Mouse (Mus musculus) embryonic facial prominence, embryonic 14.5 days (tissue): ENCODE results near the gene Ilf3. TPM values are rescaled to one million over a fixed set of nuclear protein-coding genes. Genes with fewer than 3 reads are reported as not detected.

Source experiments
- ATAC-seq: fragments of 200-750 bp; cut with Nextera tagmentation; 2 replicates; pipeline ENCODE4 v1.8.0; 2017; ENCODE audit warnings: low read depth, moderate number of reproducible peaks, moderate TSS enrichment
- DNase-seq: peaks from one replicate; pipeline ENCODE4 v3.0.0-alpha.2; 2015; ENCODE audit warnings: low spot score
- H3K27ac ChIP-seq: fragments of 300-500 bp; sonication (generic); replicated peaks from 2 replicates; pipeline ENCODE4 v1.5.1; 2014; ENCODE audit warnings: low read depth, mild to moderate bottlenecking, low read length, moderate library complexity
- H3K27me3 ChIP-seq: fragments of 300-500 bp; sonication (generic); replicated peaks from 2 replicates; pipeline ENCODE4 v1.6.1; 2014; ENCODE audit warnings: low read length; ENCODE audit not compliant: control insufficient read depth, insufficient read depth
- H3K36me3 ChIP-seq: fragments of 300-500 bp; sonication (generic); 2 replicates; pipeline ENCODE4 v1.6.1; 2014; ENCODE audit warnings: low read length, mixed read lengths; ENCODE audit not compliant: control insufficient read depth, insufficient read depth
- H3K4me1 ChIP-seq: fragments of 300-500 bp; sonication (generic); 2 replicates; pipeline ENCODE4 v1.6.1; 2014; ENCODE audit warnings: antibody characterized with exemption, low read length; ENCODE audit not compliant: control insufficient read depth, insufficient read depth
- H3K4me2 ChIP-seq: fragments of 300-500 bp; sonication (generic); 2 replicates; pipeline ENCODE4 v1.6.1; 2014; ENCODE audit warnings: low read depth, mild to moderate bottlenecking, low read length, moderate library complexity, mixed read lengths
- H3K4me3 ChIP-seq: fragments of 300-500 bp; sonication (generic); 2 replicates; pipeline ENCODE4 v1.5.1; 2014; ENCODE audit warnings: low read depth, mild to moderate bottlenecking, low read length
- H3K9ac ChIP-seq: fragments of 300-500 bp; sonication (generic); 2 replicates; pipeline ENCODE4 v1.6.1; 2014; ENCODE audit warnings: low read depth, mild to moderate bottlenecking, low read length, moderate library complexity, mixed read lengths
- H3K9me3 ChIP-seq: fragments of 300-500 bp; sonication (generic); 2 replicates; pipeline ENCODE4 v1.6.1; 2016; ENCODE audit warnings: low read length; ENCODE audit not compliant: control insufficient read depth
- WGBS: fragments of 180-500 bp; shearing (Covaris S2); extraction: QIAGEN DNeasy Blood & Tissue Kit; methylation state at CpG from one replicate; pipeline ENCODE4 v1.1.7; 2014; 5-methylcytosine and 5-hydroxymethylcytosine counted together
- polyA plus RNA-seq: library from polyadenylated mRNA; unstranded; fragments of >200 nt; fragmentation: Nextera tagmentation; extraction: Ambion mirVana; gene quantifications from 2 replicates; pipeline ENCODE4 v1.2.1, GENCODE M21; 2014

Ilf3 gene
- polyA plus RNA-seq, 1 experiment from 2014 or later = 139 TPM

DNA sequence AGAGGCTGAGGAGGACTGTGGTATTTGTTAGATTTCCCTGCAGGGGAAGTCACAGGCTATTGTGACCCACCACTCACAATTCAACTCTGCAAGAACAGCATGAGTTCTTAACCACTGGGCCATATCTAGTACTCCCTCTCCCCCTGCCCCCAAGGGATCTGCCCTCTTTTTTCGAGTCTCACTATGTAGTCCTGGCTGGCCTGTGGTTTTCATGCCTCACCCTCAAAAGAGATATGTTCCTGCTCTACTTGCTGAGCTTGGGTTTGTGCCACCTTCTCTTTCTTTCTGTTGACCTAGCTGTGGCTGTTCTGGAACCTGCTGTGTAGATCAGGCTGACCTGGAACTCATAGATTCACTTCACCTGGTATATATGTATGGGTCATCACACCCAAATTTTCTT lies 4.8 kb downstream of the Ilf3 start:
- Histone ChIP-seq H3K4me2 (no peak overlapping the region), H3K4me1 (peaks cover 5% of the 10 kb centered on the region), H3K9me3 (no peaks in the 10 kb centered on the region), H3K27ac (no peak overlapping the region), H3K27me3 (no peaks in the 10 kb centered on the region), H3K9ac (no peak overlapping the region), H3K36me3 (peaks cover 36% of the 10 kb centered on the region), H3K4me3 (no peak overlapping the region)
- ATAC-seq (no peak), DNase-seq (no peak)
- WGBS = 74% methylated on average over 1 of the region's 1 CpGs

- H3K9ac ChIP-seq = no peak overlapping the region
- 0 out of 2 replicates have a peak, but pooled peaks cover 6% of the 10 kb centered on the region for H3K4me1 ChIP-seq
- H3K4me2 ChIP-seq = no peak overlapping the region
- no peak overlapping the region for H3K4me3 ChIP-seq
- no peaks in the 10 kb centered on the region for H3K9me3 ChIP-seq
- DNase-seq (no peak), ATAC-seq (no peak)
- no peak overlapping the region for H3K27ac ChIP-seq
- no peaks in the 10 kb centered on the region for H3K27me3 ChIP-seq
- 79% methylated on average over 3 of the region's 3 CpGs for WGBS
- H3K36me3 ChIP-seq = peaks cover 32% of the 10 kb centered on the region
Measured at GRCm38 (mm10) chr9:21379195-21379594, 11.5 kb downstream of the Ilf3 start.

DNA sequence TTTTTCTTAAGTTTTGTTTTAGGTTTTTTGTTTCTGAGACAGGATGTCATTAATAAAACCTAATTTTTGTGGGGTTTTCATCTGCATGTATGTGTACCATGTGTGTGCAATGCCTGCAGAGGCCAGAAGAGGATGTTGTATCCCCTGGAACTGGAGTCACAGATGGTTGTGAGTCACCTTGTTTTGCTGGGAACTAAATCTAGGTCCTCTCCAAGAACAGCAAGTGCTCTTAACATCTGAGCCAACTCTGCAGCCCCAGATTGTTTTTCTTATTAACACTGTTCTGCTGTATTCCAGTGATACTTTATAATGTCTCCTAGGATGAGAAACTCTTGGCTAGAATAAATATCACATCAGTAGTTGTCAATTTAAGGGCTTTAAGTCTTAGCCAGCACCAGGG lies 13.2 kb downstream of the Ilf3 start:
- H3K9ac ChIP-seq = no peak overlapping the region
- ATAC-seq (no peak), DNase-seq (no peak)
- no peaks in the 10 kb centered on the region for H3K27me3 ChIP-seq
- H3K27ac ChIP-seq = no peak overlapping the region
- H3K4me2 ChIP-seq = no peak overlapping the region
- H3K36me3 ChIP-seq = peaks cover 21% of the 10 kb centered on the region; the same call in 1 of the 2 replicates
- H3K4me3 ChIP-seq = no peak overlapping the region
- H3K9me3 ChIP-seq = no peaks in the 10 kb centered on the region
- 0 out of 2 replicates have a peak, but pooled peaks cover 6% of the 10 kb centered on the region for H3K4me1 ChIP-seq

DNA sequence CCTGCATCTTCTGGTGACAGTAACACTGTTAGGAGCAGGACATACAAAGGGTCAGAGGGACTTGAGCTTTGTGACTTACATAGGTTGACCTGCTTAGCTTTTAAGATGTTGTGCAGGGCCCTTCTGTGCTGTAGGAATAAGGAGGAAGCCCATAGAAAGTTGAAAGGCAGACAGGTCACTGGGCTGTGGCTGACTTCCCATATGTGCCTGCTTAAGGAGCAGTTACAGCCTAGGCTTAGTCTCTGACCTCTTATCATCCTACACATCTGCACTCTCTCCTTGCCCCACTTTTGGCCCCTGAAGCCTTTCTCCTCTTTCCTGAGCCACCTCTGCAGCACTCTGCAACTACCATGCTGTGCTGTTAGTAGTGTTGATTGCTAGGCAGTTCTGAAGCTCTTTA lies 16.3 kb downstream of the Ilf3 start:
- 0 out of 2 replicates have a peak, but pooled peaks cover 5% of the 10 kb centered on the region for H3K4me1 ChIP-seq
- no peak overlapping the region for H3K27ac ChIP-seq
- no peak overlapping the region for H3K4me2 ChIP-seq
- H3K9ac ChIP-seq = no peak overlapping the region
- no peak overlapping the region for H3K4me3 ChIP-seq
- H3K36me3 ChIP-seq = peaks cover 31% of the 10 kb centered on the region
- ATAC-seq (no peak), DNase-seq (no peak)
- H3K27me3 ChIP-seq = no peaks in the 10 kb centered on the region
- no peaks in the 10 kb centered on the region for H3K9me3 ChIP-seq

DNA sequence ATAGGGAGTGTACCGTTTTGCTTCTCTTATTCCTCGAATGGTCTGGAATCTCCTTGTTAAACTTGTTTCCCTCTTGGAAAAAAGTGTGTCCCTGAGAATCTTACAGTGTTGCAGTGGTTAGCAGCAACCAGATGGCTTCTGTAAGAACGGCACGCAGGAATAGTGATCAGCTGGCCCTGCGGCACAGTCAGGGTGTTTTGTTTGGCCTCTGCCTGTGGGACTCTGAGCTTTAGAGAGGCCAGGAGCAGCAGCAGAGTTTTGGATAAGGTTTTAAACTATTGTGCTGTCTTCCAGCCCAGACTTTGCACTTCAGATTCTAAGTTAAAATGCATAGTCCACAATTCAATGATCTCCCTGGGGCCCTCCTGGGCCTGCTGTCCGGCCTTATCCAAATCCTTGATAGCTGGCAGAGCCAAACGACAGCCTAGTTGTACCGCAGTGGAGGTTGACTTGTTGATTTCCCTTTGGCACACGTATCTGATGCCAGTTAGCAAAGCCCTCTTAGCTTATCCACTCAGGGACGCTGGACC lies 25.0 kb downstream of the Ilf3 start:
- Histone ChIP-seq H3K9me3 (no peaks in the 10 kb centered on the region), H3K9ac (no peak overlapping the region), H3K4me2 (no peak overlapping the region), H3K27ac (no peak overlapping the region), H3K36me3 (peaks cover 100% of the 10 kb centered on the region), H3K27me3 (no peaks in the 10 kb centered on the region), H3K4me3 (no peak overlapping the region), H3K4me1 (no peaks in the 10 kb centered on the region)
- 88% methylated on average over 10 of the region's 10 CpGs for WGBS
- DNase-seq (no peak), ATAC-seq (no peak)

- WGBS = 80% methylated on average over 3 of the region's 3 CpGs
- Histone ChIP-seq H3K4me2 (no peak overlapping the region), H3K9me3 (no peaks in the 10 kb centered on the region), H3K9ac (no peak overlapping the region), H3K4me3 (no peak overlapping the region), H3K4me1 (no peaks in the 10 kb centered on the region), H3K27ac (no peak overlapping the region), H3K27me3 (no peaks in the 10 kb centered on the region), H3K36me3 (peaks cover 100% of the 10 kb centered on the region)
- ATAC-seq (no peak), DNase-seq (no peak)
Measured at GRCm38 (mm10) chr9:21395692-21396091, 28.0 kb downstream of the Ilf3 start.

DNA sequence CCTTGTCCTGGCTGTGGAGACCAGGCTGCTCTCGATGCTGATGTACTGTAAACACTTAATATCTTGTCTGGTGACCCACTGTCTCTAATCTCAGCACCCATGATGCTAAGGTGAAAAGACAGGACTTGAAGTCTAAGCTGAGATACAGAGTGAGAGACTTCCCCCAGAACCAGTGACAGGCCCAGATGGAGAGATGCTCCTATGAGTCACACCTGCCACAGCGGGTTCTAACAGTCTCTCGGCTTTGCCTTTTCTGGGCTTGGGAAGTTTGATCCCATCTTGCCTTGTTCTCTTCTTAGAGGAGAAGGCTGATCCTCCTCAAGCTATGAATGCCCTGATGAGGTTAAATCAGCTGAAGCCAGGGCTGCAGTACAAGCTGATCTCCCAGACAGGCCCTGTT lies 29.5 kb downstream of the Ilf3 start:
- Histone ChIP-seq H3K27me3 (no peaks in the 10 kb centered on the region), H3K4me1 (no peaks in the 10 kb centered on the region), H3K27ac (no peak overlapping the region), H3K36me3 (peaks cover 100% of the 10 kb centered on the region), H3K4me2 (no peak overlapping the region), H3K4me3 (no peak overlapping the region), H3K9ac (no peak overlapping the region), H3K9me3 (no peaks in the 10 kb centered on the region)
- ATAC-seq (no peak), DNase-seq (no peak)
- WGBS = 95% methylated on average over 3 of the region's 3 CpGs

- ATAC-seq = no peak
- Histone ChIP-seq H3K36me3 (peaks cover 100% of the 10 kb centered on the region), H3K9me3 (no peaks in the 10 kb centered on the region), H3K4me3 (no peak overlapping the region), H3K4me1 (no peaks in the 10 kb centered on the region), H3K27ac (no peak overlapping the region), H3K4me2 (no peak overlapping the region), H3K9ac (no peak overlapping the region), H3K27me3 (no peaks in the 10 kb centered on the region)
- DNase-seq = no peak
- WGBS = 95% methylated on average over 9 of the region's 9 CpGs
Measured at GRCm38 (mm10) chr9:21401042-21401441, 33.4 kb downstream of the Ilf3 start.

GRCm38 (mm10) chr9:21402764-21403253 lies 35.1 kb downstream of the Ilf3 start:
- peaks cover 94% of the 10 kb centered on the region for H3K36me3 ChIP-seq
- WGBS = 91% methylated on average over 11 of the region's 11 CpGs
- no peak overlapping the region for H3K4me2 ChIP-seq
- no peaks in the 10 kb centered on the region for H3K9me3 ChIP-seq
- no peak overlapping the region for H3K27ac ChIP-seq
- H3K4me1 ChIP-seq = no peaks in the 10 kb centered on the region
- no peaks in the 10 kb centered on the region for H3K27me3 ChIP-seq
- H3K9ac ChIP-seq = no peak overlapping the region
- no peak overlapping the region for H3K4me3 ChIP-seq
- DNase-seq (no peak), ATAC-seq (no peak)
